ENCODE assay signal across 40 mouse cellular contexts in genomic region chr8:104268368-104268767, GRCm38 (mm10). TPM values are rescaled to one million over a fixed set of nuclear protein-coding genes. Genes with fewer than 3 reads are reported as not detected.
"Had no signal": no experiment of that assay in that cellular context is flagged by ENCODE, and none has a peak within 500 bp of the region (broad histone marks: within the 10 kb centered on the region; RNA-seq: fewer than 3 reads in every experiment).

No protein-coding gene starts in this region.

- H3K27ac ChIP-seq: forebrain, embryonic 15.5 days; hindbrain, embryonic 13.5 days; hindbrain, embryonic 15.5 days; kidney, embryonic 15.5 days; kidney, postnatal 0 days; limb, embryonic 13.5 days; limb, embryonic 15.5 days; liver, embryonic 12.5 days had no signal

- H3K9me3 ChIP-seq: forebrain, embryonic 15.5 days; heart, embryonic 12.5 days; hindbrain, embryonic 13.5 days; hindbrain, embryonic 15.5 days; kidney, embryonic 15.5 days; limb, embryonic 13.5 days; limb, embryonic 15.5 days; liver, embryonic 12.5 days had no signal

- H3K4me3 ChIP-seq: forebrain, embryonic 15.5 days; heart, embryonic 12.5 days; hindbrain, embryonic 13.5 days; hindbrain, embryonic 15.5 days; kidney, embryonic 15.5 days; limb, embryonic 13.5 days; limb, embryonic 15.5 days; liver, embryonic 12.5 days had no signal

- H3K4me2 ChIP-seq: forebrain, embryonic 15.5 days; heart, embryonic 12.5 days; hindbrain, embryonic 13.5 days; hindbrain, embryonic 15.5 days; kidney, embryonic 15.5 days; limb, embryonic 13.5 days; limb, embryonic 15.5 days; liver, embryonic 12.5 days had no signal

- H3K27me3 ChIP-seq: forebrain, embryonic 15.5 days; heart, embryonic 12.5 days; hindbrain, embryonic 13.5 days; hindbrain, embryonic 15.5 days; kidney, embryonic 15.5 days; limb, embryonic 13.5 days; limb, embryonic 15.5 days; liver, embryonic 12.5 days had no signal

- H3K4me1 ChIP-seq: forebrain, embryonic 15.5 days; heart, embryonic 12.5 days; hindbrain, embryonic 13.5 days; hindbrain, embryonic 15.5 days; kidney, embryonic 15.5 days; limb, embryonic 13.5 days; limb, embryonic 15.5 days; liver, embryonic 12.5 days had no signal

- ATAC-seq: forebrain, embryonic 15.5 days; forebrain, postnatal 0 days; inflammation-experienced regulatory T-cells, adult 6 months; liver, embryonic 12.5 days had no signal

- H3K9ac ChIP-seq: forebrain, embryonic 15.5 days; forebrain, postnatal 0 days; heart, embryonic 12.5 days; hindbrain, embryonic 13.5 days; hindbrain, embryonic 15.5 days; kidney, embryonic 15.5 days; limb, embryonic 13.5 days; limb, embryonic 15.5 days; liver, embryonic 12.5 days had no signal

- DNase-seq: forebrain, postnatal 0 days; gastrocnemius, postnatal 14 days; gastrocnemius, postnatal 36 days; heart, adult 18-20 months; heart, postnatal 10 days; kidney, adult 11 months; kidney, adult 2 months; kidney, adult 9 months; kidney, postnatal 14 days; kidney, postnatal 36 days; layer of hippocampus, adult 9-11 months; layer of hippocampus, postnatal 36 days had no signal

RNA-seq across cellular contexts. Expression of gene Cmtm2a, which starts 24.6 kb away (rescaled TPM):
- total RNA-seq: gastrocnemius, adult 18-20 months; gastrocnemius, adult 8-10 months; gastrocnemius, postnatal 14 days; gastrocnemius, postnatal 36 days; heart, adult 18-20 months; heart, postnatal 10 days; heart, postnatal 25 days; hematopoietic stem cell, adult 5-6 weeks; layer of hippocampus, adult 18-20 months; layer of hippocampus, postnatal 14 days; layer of hippocampus, postnatal 36 days; left cerebral cortex, adult 18-20 months; left cerebral cortex, adult 8-10 months; left cerebral cortex, postnatal 10 days; left cerebral cortex, postnatal 25 days; left cerebral cortex, postnatal 4 days; liver, adult 2 months had no signal
- polyA plus RNA-seq: forebrain, embryonic 15.5 days; heart, embryonic 12.5 days; heart, embryonic 14.5 days; heart, embryonic 16.5 days; hindbrain, embryonic 11.5 days; hindbrain, embryonic 13.5 days; hindbrain, embryonic 15.5 days; inflammation-experienced regulatory T-cells, adult 6 months; kidney, embryonic 15.5 days; kidney, postnatal 0 days; large intestine, adult 2 months; limb, embryonic 11.5 days; limb, embryonic 13.5 days; limb, embryonic 15.5 days; liver, adult 2 months; liver, embryonic 12.5 days had no signal

RNA-seq across cellular contexts. Expression of gene Gm45711, which starts 41.5 kb away (rescaled TPM):
- total RNA-seq: forebrain, postnatal 0 days; gastrocnemius, adult 18-20 months; gastrocnemius, adult 8-10 months; gastrocnemius, postnatal 14 days; gastrocnemius, postnatal 36 days; heart, adult 18-20 months; heart, postnatal 10 days; heart, postnatal 25 days; hematopoietic stem cell, adult 5-6 weeks; layer of hippocampus, adult 18-20 months; layer of hippocampus, postnatal 14 days; layer of hippocampus, postnatal 36 days; left cerebral cortex, adult 18-20 months; left cerebral cortex, adult 8-10 months; left cerebral cortex, postnatal 10 days; left cerebral cortex, postnatal 25 days; left cerebral cortex, postnatal 4 days; liver, adult 2 months had no signal
- polyA plus RNA-seq: forebrain, embryonic 15.5 days; forebrain, postnatal 0 days; gonadal fat pad, adult 2 months; heart, embryonic 12.5 days; heart, embryonic 14.5 days; heart, embryonic 16.5 days; hindbrain, embryonic 11.5 days; hindbrain, embryonic 13.5 days; hindbrain, embryonic 15.5 days; inflammation-experienced regulatory T-cells, adult 6 months; kidney, adult 2 months; kidney, embryonic 15.5 days; kidney, postnatal 0 days; large intestine, adult 2 months; limb, embryonic 11.5 days; limb, embryonic 13.5 days; limb, embryonic 15.5 days; liver, adult 2 months; liver, embryonic 12.5 days had no signal

RNA-seq across cellular contexts. Expression of gene Cmtm1, which starts 41.6 kb away (rescaled TPM):
- total RNA-seq: forebrain, postnatal 0 days; gastrocnemius, adult 18-20 months; gastrocnemius, adult 8-10 months; gastrocnemius, postnatal 14 days; gastrocnemius, postnatal 36 days; heart, adult 18-20 months; heart, postnatal 10 days; heart, postnatal 25 days; hematopoietic stem cell, adult 5-6 weeks; layer of hippocampus, adult 18-20 months; layer of hippocampus, postnatal 14 days; layer of hippocampus, postnatal 36 days; left cerebral cortex, adult 18-20 months; left cerebral cortex, adult 8-10 months; left cerebral cortex, postnatal 10 days; left cerebral cortex, postnatal 25 days; left cerebral cortex, postnatal 4 days; liver, adult 2 months had no signal
- polyA plus RNA-seq: forebrain, embryonic 15.5 days; forebrain, postnatal 0 days; gonadal fat pad, adult 2 months; heart, embryonic 12.5 days; heart, embryonic 14.5 days; heart, embryonic 16.5 days; hindbrain, embryonic 11.5 days; hindbrain, embryonic 13.5 days; hindbrain, embryonic 15.5 days; inflammation-experienced regulatory T-cells, adult 6 months; kidney, adult 2 months; kidney, embryonic 15.5 days; kidney, postnatal 0 days; large intestine, adult 2 months; limb, embryonic 11.5 days; limb, embryonic 13.5 days; limb, embryonic 15.5 days; liver, adult 2 months; liver, embryonic 12.5 days had no signal
